Mouse (Mus musculus): ENCODE data around the gene Thra. TPM values are rescaled to one million over a fixed set of nuclear protein-coding genes. Genes with fewer than 3 reads are reported as not detected.
"Not testable (repeated sequence)": the region's sequence is repeated elsewhere in the genome, so short reads cannot be mapped to it uniquely, and the experiment has no call there.

The Thra gene
- total RNA-seq, 1 experiment from 2014 or later, result 3.4 TPM

GRCm38 (mm10) chr11:98712009-98712408, 28.4 kb upstream of the Thra start:
- ATAC-seq (replicated peaks; ENCODE audit: insufficient number of reproducible peaks, low FRiP score, low TSS enrichment, poor library complexity, severe bottlenecking), result not testable (repeated sequence)

- ATAC-seq (replicated peaks; ENCODE audit: insufficient number of reproducible peaks, low FRiP score, low TSS enrichment, poor library complexity, severe bottlenecking), result no peak
Measured at GRCm38 (mm10) chr11:98713703-98714102, 26.7 kb upstream of the Thra start.

- no peak for ATAC-seq (replicated peaks; ENCODE audit: insufficient number of reproducible peaks, low FRiP score, low TSS enrichment, poor library complexity, severe bottlenecking)
Measured at GRCm38 (mm10) chr11:98715946-98716345, 24.5 kb upstream of the Thra start.

- 0 out of 2 replicates have a peak, but pooled peaks have one; percentile 42 for ATAC-seq (replicated peaks; ENCODE audit: insufficient number of reproducible peaks, low FRiP score, low TSS enrichment, poor library complexity, severe bottlenecking)
Measured at GRCm38 (mm10) chr11:98717904-98718303, 22.5 kb upstream of the Thra start.

GRCm38 (mm10) chr11:98720756-98721155, 19.7 kb upstream of the Thra start:
- no peak for ATAC-seq (replicated peaks; ENCODE audit: insufficient number of reproducible peaks, low FRiP score, low TSS enrichment, poor library complexity, severe bottlenecking)

- no peak for ATAC-seq (replicated peaks; ENCODE audit: insufficient number of reproducible peaks, low FRiP score, low TSS enrichment, poor library complexity, severe bottlenecking)
Measured at GRCm38 (mm10) chr11:98721458-98722226, 18.8 kb upstream of the Thra start.

- ATAC-seq (replicated peaks; ENCODE audit: insufficient number of reproducible peaks, low FRiP score, low TSS enrichment, poor library complexity, severe bottlenecking), result no peak
Measured at GRCm38 (mm10) chr11:98723098-98723497, 17.3 kb upstream of the Thra start.

- ATAC-seq (replicated peaks; ENCODE audit: insufficient number of reproducible peaks, low FRiP score, low TSS enrichment, poor library complexity, severe bottlenecking), result no peak
Measured at GRCm38 (mm10) chr11:98725926-98726506, 14.4 kb upstream of the Thra start.

GRCm38 (mm10) chr11:98729119-98729588, 11.3 kb upstream of the Thra start, which contains the start of gene Med24:
Gene Med24, minus strand, starts transcription at chr11:98729435.
- ATAC-seq (replicated peaks; ENCODE audit: insufficient number of reproducible peaks, low FRiP score, low TSS enrichment, poor library complexity, severe bottlenecking), result peak; percentile 100

GRCm38 (mm10) chr11:98730727-98731126, 9.7 kb upstream of the Thra start:
- ATAC-seq (replicated peaks; ENCODE audit: insufficient number of reproducible peaks, low FRiP score, low TSS enrichment, poor library complexity, severe bottlenecking), result no peak

GRCm38 (mm10) chr11:98731134-98731533, 9.3 kb upstream of the Thra start:
- no peak for ATAC-seq (replicated peaks; ENCODE audit: insufficient number of reproducible peaks, low FRiP score, low TSS enrichment, poor library complexity, severe bottlenecking)

- ATAC-seq (replicated peaks; ENCODE audit: insufficient number of reproducible peaks, low FRiP score, low TSS enrichment, poor library complexity, severe bottlenecking), result no peak
Measured at GRCm38 (mm10) chr11:98734020-98734419, 6.4 kb upstream of the Thra start.

- ATAC-seq (replicated peaks; ENCODE audit: insufficient number of reproducible peaks, low FRiP score, low TSS enrichment, poor library complexity, severe bottlenecking), result no peak
Measured at GRCm38 (mm10) chr11:98735111-98735510, 5.3 kb upstream of the Thra start.

GRCm38 (mm10) chr11:98736176-98736575, 4.3 kb upstream of the Thra start:
- ATAC-seq (replicated peaks; ENCODE audit: insufficient number of reproducible peaks, low FRiP score, low TSS enrichment, poor library complexity, severe bottlenecking), result no peak

- not testable (repeated sequence) for ATAC-seq (replicated peaks; ENCODE audit: insufficient number of reproducible peaks, low FRiP score, low TSS enrichment, poor library complexity, severe bottlenecking)
Measured at GRCm38 (mm10) chr11:98737220-98737619, 3.2 kb upstream of the Thra start.

GRCm38 (mm10) chr11:98738428-98738911, 2.0 kb upstream of the Thra start:
- ATAC-seq (replicated peaks; ENCODE audit: insufficient number of reproducible peaks, low FRiP score, low TSS enrichment, poor library complexity, severe bottlenecking), result no peak

GRCm38 (mm10) chr11:98738925-98739324, 1.5 kb upstream of the Thra start:
- no peak for ATAC-seq (replicated peaks; ENCODE audit: insufficient number of reproducible peaks, low FRiP score, low TSS enrichment, poor library complexity, severe bottlenecking)

- ATAC-seq (replicated peaks; ENCODE audit: insufficient number of reproducible peaks, low FRiP score, low TSS enrichment, poor library complexity, severe bottlenecking), result no peak
Measured at GRCm38 (mm10) chr11:98740026-98740392, 429 bp upstream of the Thra start.

GRCm38 (mm10) chr11:98741051-98741620, 698 bp downstream of the Thra start:
- ATAC-seq (replicated peaks; ENCODE audit: insufficient number of reproducible peaks, low FRiP score, low TSS enrichment, poor library complexity, severe bottlenecking), result no peak

Measured in monocyte, adult 5-6 weeks (primary cell).